Mouse (Mus musculus): Measurements from ENCODE around the gene Cacng4. TPM values are rescaled to one million over a fixed set of nuclear protein-coding genes. Genes with fewer than 3 reads are reported as not detected.

The Cacng4 gene
- polyA plus RNA-seq, 1 experiment from 2014 or later = 35.8 TPM

GRCm38 (mm10) chr11:107731498-107731897 lies 62.9 kb downstream of the Cacng4 start:
- H3K36me3 ChIP-seq = peaks cover 48% of the 10 kb centered on the region

DNA sequence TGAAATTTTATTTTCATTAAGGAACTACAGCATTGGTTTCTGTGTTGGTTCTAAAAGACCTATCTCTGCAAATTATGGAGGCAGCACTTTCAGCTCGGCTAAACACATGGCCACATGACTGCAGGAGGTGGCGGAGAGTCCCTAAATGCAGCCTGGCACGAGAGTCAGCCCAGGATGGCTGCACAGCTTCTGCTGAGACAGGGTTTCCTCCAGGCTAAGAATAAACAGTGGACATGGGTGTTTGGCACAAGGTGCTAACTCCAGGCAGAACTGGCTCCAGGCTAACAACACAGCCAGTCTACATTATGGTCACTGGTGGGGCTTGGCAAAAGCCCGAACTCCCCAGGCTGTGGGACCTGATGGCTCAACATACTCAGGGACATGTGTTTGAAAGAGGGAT lies 63.4 kb downstream of the Cacng4 start:
- Histone ChIP-seq H3K9ac (no peak overlapping the region), H3K27me3 (no peaks in the 10 kb centered on the region), H3K36me3 (peaks cover 43% of the 10 kb centered on the region), H3K4me1 (no peaks in the 10 kb centered on the region), H3K4me3 (no peak overlapping the region), H3K9me3 (replicated peaks) (no peaks in the 10 kb centered on the region), H3K27ac (no peak overlapping the region), H3K4me2 (replicated peaks) (no peak overlapping the region)
- WGBS = 79% methylated on average over 4 of the region's 4 CpGs
- ATAC-seq (ENCODE audit: low FRiP score) = no peak

More at GRCm38 (mm10) chr11:107731498-107731897, 62.9 kb downstream of the Cacng4 start:
- no peak for ATAC-seq (ENCODE audit: low FRiP score)
- 85% methylated on average over 5 of the region's 5 CpGs for WGBS
- Histone ChIP-seq H3K4me3 (no peak overlapping the region), H3K9ac (no peak overlapping the region), H3K27ac (no peak overlapping the region), H3K4me1 (no peaks in the 10 kb centered on the region), H3K27me3 (no peaks in the 10 kb centered on the region), H3K9me3 (replicated peaks) (no peaks in the 10 kb centered on the region), H3K4me2 (replicated peaks) (no peak overlapping the region)

DNA sequence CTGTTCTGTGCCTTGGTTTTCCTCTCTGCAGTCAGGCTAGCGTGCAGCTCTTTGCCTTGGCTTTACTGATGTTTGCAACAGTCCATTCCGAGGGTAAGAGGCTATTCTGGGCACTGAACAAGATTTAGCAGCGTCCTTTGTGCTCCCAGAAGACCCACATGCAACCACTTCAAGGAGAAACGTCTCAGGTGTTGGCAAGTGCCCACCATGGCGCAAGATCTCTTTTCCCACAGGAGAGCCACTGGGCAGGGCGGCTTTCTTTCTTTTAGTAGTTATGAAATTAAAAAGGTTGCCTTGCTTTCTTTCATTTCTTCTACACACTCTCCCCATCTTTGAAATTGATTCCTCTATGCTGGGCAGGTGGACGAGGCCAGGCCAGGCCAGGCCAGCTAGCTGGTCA lies 65.2 kb downstream of the Cacng4 start:
- WGBS = 80% methylated on average over 7 of the region's 7 CpGs
- Histone ChIP-seq H3K9ac (no peak overlapping the region), H3K4me2 (replicated peaks) (no peak overlapping the region), H3K27ac (no peak overlapping the region), H3K36me3 (peaks cover 25% of the 10 kb centered on the region), H3K4me1 (no peaks in the 10 kb centered on the region), H3K9me3 (replicated peaks) (no peaks in the 10 kb centered on the region), H3K4me3 (no peak overlapping the region), H3K27me3 (no peaks in the 10 kb centered on the region)
- ATAC-seq (ENCODE audit: low FRiP score) = no peak

DNA sequence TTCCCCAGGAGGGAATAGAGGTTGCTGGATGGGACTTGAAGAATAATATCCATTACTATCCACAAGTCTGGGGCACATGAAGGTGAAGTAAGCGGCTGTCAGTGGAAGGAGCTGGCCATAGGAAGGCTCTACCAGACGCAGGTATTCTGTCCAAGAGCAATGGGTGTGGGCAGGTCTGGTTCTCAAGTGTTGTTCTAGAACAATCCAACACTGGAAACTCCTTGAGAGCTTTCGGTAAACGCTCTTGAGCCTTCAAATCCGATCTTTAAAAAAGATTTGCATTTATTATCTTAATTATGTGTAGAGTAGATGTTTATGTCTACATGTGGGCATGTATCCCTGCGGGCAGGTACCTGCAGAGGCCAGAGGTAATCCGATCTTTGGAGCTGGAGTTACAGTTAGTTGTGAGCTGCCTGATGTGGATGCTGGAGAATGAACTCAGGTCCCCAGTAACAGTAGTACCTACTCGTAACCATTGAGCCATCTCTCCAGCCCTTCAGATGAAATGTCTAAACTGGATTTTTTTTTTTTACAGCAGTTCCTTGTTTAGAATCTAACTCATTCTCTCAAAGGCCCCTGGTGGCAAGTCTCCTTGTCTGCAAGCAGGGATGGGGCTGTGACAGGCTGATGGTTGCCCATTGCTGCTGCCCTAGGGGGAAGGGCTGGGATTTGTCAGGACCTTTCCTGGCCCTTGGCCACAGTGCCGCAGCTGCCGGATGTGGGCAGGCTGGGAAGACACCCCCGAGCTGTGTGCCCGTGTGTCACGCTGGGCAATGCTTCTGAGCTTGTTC lies 66.1 kb downstream of the Cacng4 start:
- Histone ChIP-seq H3K4me2 (replicated peaks) (no peak overlapping the region), H3K27ac (no peak overlapping the region), H3K27me3 (no peaks in the 10 kb centered on the region), H3K9ac (no peak overlapping the region), H3K4me1 (no peaks in the 10 kb centered on the region), H3K4me3 (no peak overlapping the region), H3K36me3 (peaks cover 17% of the 10 kb centered on the region), H3K9me3 (replicated peaks) (no peaks in the 10 kb centered on the region)
- no peak for ATAC-seq (ENCODE audit: low FRiP score)
- 85% methylated on average over 13 of the region's 13 CpGs for WGBS

DNA sequence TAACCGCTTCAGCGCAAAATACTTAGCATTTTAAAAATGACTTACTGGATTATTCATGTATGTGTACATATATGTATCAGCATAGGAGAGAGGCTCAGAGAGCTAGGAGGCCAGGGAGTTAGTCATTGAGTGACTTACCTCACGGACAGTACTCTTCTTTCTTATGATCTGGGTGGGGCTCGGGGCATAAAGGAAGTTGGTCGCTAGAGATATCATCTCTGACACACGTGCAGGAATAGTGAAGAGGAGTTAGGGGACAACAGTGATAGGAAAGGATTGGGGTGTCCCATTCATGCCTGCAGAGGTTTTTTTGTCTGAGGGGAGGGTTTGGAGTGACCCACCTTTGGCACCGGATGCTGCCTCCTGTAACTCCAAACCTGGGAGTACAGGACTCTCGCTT lies 69.8 kb downstream of the Cacng4 start:
- no peak for ATAC-seq (ENCODE audit: low FRiP score)
- Histone ChIP-seq H3K4me1 (no peaks in the 10 kb centered on the region), H3K9me3 (replicated peaks) (0 out of 2 replicates have a peak, but pooled peaks cover 5% of the 10 kb centered on the region), H3K27me3 (no peaks in the 10 kb centered on the region), H3K36me3 (no peaks in the 10 kb centered on the region), H3K4me2 (replicated peaks) (no peak overlapping the region), H3K9ac (no peak overlapping the region), H3K27ac (no peak overlapping the region), H3K4me3 (no peak overlapping the region)
- WGBS = 93% methylated on average over 8 of the region's 8 CpGs

DNA sequence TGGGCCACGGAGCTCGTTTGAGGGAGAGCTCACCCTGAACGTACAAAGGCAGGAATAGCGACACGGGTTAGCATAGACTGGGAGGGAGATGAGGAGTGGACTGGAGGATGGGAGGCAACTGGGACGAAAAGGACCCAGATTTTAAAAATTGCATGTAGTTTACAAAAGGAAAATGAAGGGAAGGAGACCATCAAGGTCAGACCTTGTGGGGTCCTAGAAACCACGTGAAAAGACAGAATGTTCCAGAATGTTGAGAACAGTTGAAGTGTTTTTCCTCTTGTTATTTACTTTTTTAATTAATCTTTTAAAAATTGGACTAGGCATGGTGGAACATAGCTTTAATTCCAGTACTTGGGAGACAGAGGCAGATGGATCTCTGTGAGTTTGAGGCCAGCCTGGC lies 73.3 kb downstream of the Cacng4 start:
- 81% methylated on average over 7 of the region's 7 CpGs for WGBS
- no peak for ATAC-seq (ENCODE audit: low FRiP score)

DNA sequence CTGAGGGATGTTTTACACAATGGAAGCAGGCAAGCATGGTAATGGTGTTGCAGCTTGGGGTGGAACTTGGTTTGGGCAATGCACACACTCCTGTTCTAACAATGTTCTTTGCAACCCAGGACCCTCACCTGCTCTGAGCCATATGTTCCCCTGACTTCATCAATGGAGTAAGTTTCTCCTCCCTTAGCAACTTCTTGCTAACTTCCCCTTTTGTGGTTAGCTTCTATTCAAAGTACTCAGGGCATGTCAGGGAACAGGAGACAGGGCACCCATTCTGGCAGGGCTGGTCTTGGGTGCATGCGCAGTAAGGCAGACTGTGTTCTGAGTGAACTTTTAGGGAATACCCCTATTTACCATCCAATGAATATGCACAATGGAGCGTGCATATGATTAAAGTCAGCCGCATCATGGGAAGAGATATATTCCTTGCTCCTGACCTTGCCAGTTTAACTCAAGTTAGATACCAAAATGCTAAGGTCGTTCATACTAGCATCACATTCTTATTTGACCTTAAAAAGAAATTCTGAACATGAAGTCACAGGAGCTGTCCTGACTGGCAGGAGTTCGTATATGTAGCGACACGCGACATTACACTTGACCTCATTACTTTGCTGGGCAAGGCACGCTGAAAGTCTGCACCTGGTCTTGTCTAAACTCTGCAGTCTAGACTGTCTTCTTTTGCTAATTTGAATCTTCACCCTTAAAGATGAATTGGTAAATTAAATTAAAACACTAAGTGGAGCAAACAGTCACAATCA lies 73.9 kb downstream of the Cacng4 start:
- Histone ChIP-seq H3K4me2 (replicated peaks) (no peak overlapping the region), H3K36me3 (no peaks in the 10 kb centered on the region), H3K4me3 (no peak overlapping the region), H3K27me3 (no peaks in the 10 kb centered on the region), H3K9me3 (replicated peaks) (0 out of 2 replicates have a peak, but pooled peaks cover 11% of the 10 kb centered on the region), H3K4me1 (no peaks in the 10 kb centered on the region), H3K27ac (no peak overlapping the region), H3K9ac (no peak overlapping the region)
- 88% methylated on average over 9 of the region's 9 CpGs for WGBS
- no peak for ATAC-seq (ENCODE audit: low FRiP score)

More for the DNA sequence above, 73.3 kb downstream of the Cacng4 start:
- Histone ChIP-seq H3K4me3 (no peak overlapping the region), H3K4me1 (no peaks in the 10 kb centered on the region), H3K27ac (no peak overlapping the region), H3K36me3 (no peaks in the 10 kb centered on the region), H3K4me2 (replicated peaks) (no peak overlapping the region), H3K9me3 (replicated peaks) (0 out of 2 replicates have a peak, but pooled peaks cover 11% of the 10 kb centered on the region), H3K27me3 (no peaks in the 10 kb centered on the region), H3K9ac (no peak overlapping the region)

- 0 out of 2 replicates have a peak, but pooled peaks cover 5% of the 10 kb centered on the region for H3K9me3 ChIP-seq (replicated peaks)
- no peak within 1 kb of the TSS for H3K4me2 ChIP-seq (replicated peaks)
- no peak within 1 kb of the TSS for H3K9ac ChIP-seq
- no peak within 1 kb of the TSS for H3K27ac ChIP-seq
- no peak within 1 kb of the TSS for H3K4me3 ChIP-seq
- H3K4me1 ChIP-seq = peaks cover 4% of the 10 kb centered on the region; the same call in 1 of the 2 replicates
- H3K27me3 ChIP-seq = peaks cover 4% of the 10 kb centered on the region; the same call in 1 of the 2 replicates
- 79% methylated on average over 16 of the region's 16 CpGs for WGBS
- ATAC-seq (ENCODE audit: low FRiP score) = no peak
- no peaks in the 10 kb centered on the region for H3K36me3 ChIP-seq
Observed at GRCm38 (mm10) chr11:107716332-107716938, 77.9 kb downstream of the Cacng4 start, which contains the start of gene Cacng1. Gene Cacng1 (minus strand): TSS chr11:107716522.

- Histone ChIP-seq H3K9me3 (replicated peaks) (0 out of 2 replicates have a peak, but pooled peaks cover 5% of the 10 kb centered on the region), H3K27ac (no peak overlapping the region), H3K9ac (no peak overlapping the region), H3K4me2 (replicated peaks) (no peak overlapping the region), H3K4me1 (peaks cover 4% of the 10 kb centered on the region; the same call in 1 of the 2 replicates), H3K36me3 (no peaks in the 10 kb centered on the region), H3K27me3 (peaks cover 4% of the 10 kb centered on the region; the same call in 1 of the 2 replicates), H3K4me3 (no peak overlapping the region)
- 68% methylated on average over 7 of the region's 7 CpGs for WGBS
- ATAC-seq (ENCODE audit: low FRiP score) = no peak
Observed at GRCm38 (mm10) chr11:107714368-107714767, 80.0 kb downstream of the Cacng4 start.

- no peak overlapping the region for H3K4me2 ChIP-seq (replicated peaks)
- 77% methylated on average over 3 of the region's 3 CpGs for WGBS
- H3K27ac ChIP-seq = no peak overlapping the region
- no peak for ATAC-seq (ENCODE audit: low FRiP score)
- H3K4me1 ChIP-seq = peaks cover 18% of the 10 kb centered on the region
- no peak overlapping the region for H3K4me3 ChIP-seq
- H3K36me3 ChIP-seq = no peaks in the 10 kb centered on the region
- H3K27me3 ChIP-seq = peaks cover 4% of the 10 kb centered on the region; the same call in 1 of the 2 replicates
- H3K9me3 ChIP-seq (replicated peaks) = no peaks in the 10 kb centered on the region
- H3K9ac ChIP-seq = no peak overlapping the region
Observed at GRCm38 (mm10) chr11:107710379-107710778, 84.0 kb downstream of the Cacng4 start.

DNA sequence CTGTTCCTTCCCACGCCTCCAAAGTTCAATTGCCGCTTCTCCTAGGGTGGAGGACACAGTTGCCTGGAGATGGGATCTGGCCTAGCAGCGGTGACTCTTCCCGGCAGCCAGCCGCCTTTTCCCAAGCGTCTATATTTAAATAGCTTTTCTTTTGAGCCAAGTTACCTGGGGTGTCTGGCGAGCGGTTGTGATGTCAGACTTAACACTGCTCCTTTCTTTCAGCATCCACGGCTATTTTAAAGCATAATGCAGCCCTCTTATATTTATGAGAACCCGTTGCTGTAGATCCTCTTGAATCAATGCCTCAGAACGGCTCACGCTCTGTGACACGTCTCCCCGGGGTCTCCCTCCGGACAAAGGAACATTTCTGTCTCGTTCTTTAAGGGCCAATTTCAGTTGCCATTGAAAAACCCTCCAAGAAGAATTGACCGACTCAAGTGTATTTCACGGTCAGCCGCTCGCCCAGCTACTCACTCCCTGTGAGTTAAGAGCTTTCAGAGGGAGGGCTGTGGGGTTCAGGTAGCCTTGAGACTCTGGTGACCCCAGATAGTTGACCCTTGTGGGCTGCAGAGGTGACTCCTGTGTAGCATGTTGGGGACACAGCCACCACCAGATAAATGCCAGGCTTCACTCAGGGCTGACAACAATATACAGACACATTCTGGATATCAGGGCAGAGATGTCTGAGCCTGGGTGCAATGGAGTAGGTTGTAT lies 86.3 kb downstream of the Cacng4 start:
- no peaks in the 10 kb centered on the region for H3K27me3 ChIP-seq
- peaks cover 31% of the 10 kb centered on the region for H3K4me1 ChIP-seq
- H3K4me2 ChIP-seq (replicated peaks) = peak overlapping the region; percentile 8; the same call in 1 of the 2 replicates
- peak overlapping the region; percentile 70 for H3K27ac ChIP-seq
- no peak overlapping the region for H3K4me3 ChIP-seq
- no peaks in the 10 kb centered on the region for H3K36me3 ChIP-seq
- no peak overlapping the region for H3K9ac ChIP-seq
- no peaks in the 10 kb centered on the region for H3K9me3 ChIP-seq (replicated peaks)
- peak; percentile 68 for ATAC-seq (ENCODE audit: low FRiP score)
- WGBS = 27% methylated on average over 20 of the region's 20 CpGs
